ENCODE assay signal across 15 mouse cellular contexts in genomic region chr3:130880482-130880881, GRCm38 (mm10).
A peak's percentile ranks its signal among the peaks of the same experiment; 100 is the strongest.
DNase-seq lines count a peak whose midpoint lies in the region; ATAC-seq and TF ChIP-seq lines count a peak whose summit lies in the region.
"Had no signal": no experiment of that assay in that cellular context is flagged by ENCODE, and none has a peak within 500 bp of the region (broad histone marks: within the 10 kb centered on the region; RNA-seq: fewer than 3 reads in every experiment).

No protein-coding gene starts in this region.

- intact Hi-C loops in gastrocnemius, adult 2 months (cut with DNase I) = no loop called here
- intact Hi-C loops in gastrocnemius, postnatal 36 days (cut with DNase I) = loop anchor here (10.0 kb wide), 1 partner anchor 354 kb away; no protein-coding TSS in a partner anchor

- in situ Hi-C loops in CH12.LX (cut with MboI; ENCODE audit: low pct_ligation_motif_present, low pct_unique_long_range_greater_than_20kb, low sequenced_read_pairs) = no loop called here

- H3K4me3 ChIP-seq in gastrocnemius, adult 2 months = no peak overlapping the region
- H3K4me3 ChIP-seq in liver, adult 2 months (ENCODE audit: insufficient read depth, low read depth, low read length) = no peak overlapping the region
- H3K4me3 ChIP-seq in liver, embryonic 11.5 days (ENCODE audit: low read depth, low read length) = no peak overlapping the region
- H3K4me3 ChIP-seq in CH12.LX (replicated peaks in 1 of 3; ENCODE audit: low read depth in 2 of 3, low read length in 2 of 3, poor library complexity in 1 of 3) = no peak overlapping the region
- no peak overlapping the region for H3K4me3 ChIP-seq in bone marrow macrophage, adult 2 months (ENCODE audit: insufficient read depth, low read length)
- H3K4me3 ChIP-seq: heart, embryonic 15.5 days; intestine, embryonic 15.5 days; limb, embryonic 13.5 days had no signal

- no peak for DNase-seq in gastrocnemius, adult 2 months
- no peak for DNase-seq in gastrocnemius, postnatal 36 days
- DNase-seq in liver, adult 2 months (ENCODE audit: extremely low read depth, low read depth, low spot score) = no peak
- DNase-seq in liver, embryonic 11.5 days (ENCODE audit: low spot score) = no peak
- no peak for DNase-seq in CH12.LX (ENCODE audit: extremely low read depth)
- DNase-seq in natural killer cell, adult 2 months (ENCODE audit: low spot score in 2 of 2) = no peak
- DNase-seq in left cerebral cortex, adult 11 months (ENCODE audit: low spot score) = no peak
- DNase-seq: adrenal gland, postnatal 25 days; cerebellum, postnatal 14 days; kidney, postnatal 4 days; lung, adult 2 months had no signal

- H3K36me3 ChIP-seq in liver, adult 2 months (ENCODE audit: control insufficient read depth, insufficient read depth, low read length) = no peaks in the 10 kb centered on the region
- no peaks in the 10 kb centered on the region for H3K36me3 ChIP-seq in liver, embryonic 11.5 days (ENCODE audit: control insufficient read depth, insufficient read depth, low read length)
- H3K36me3 ChIP-seq in CH12.LX (replicated peaks in 1 of 2; ENCODE audit: control insufficient read depth in 1 of 2, insufficient read depth in 1 of 2, low read length in 1 of 2) = no peaks in the 10 kb centered on the region
- H3K36me3 ChIP-seq: heart, embryonic 15.5 days; intestine, embryonic 15.5 days; limb, embryonic 13.5 days had no signal

- no peak overlapping the region for H3K4me2 ChIP-seq in liver, embryonic 11.5 days
- no peak overlapping the region for H3K4me2 ChIP-seq in CH12.LX (ENCODE audit: insufficient read depth, low read depth, poor library complexity, severe bottlenecking)
- H3K4me2 ChIP-seq: heart, embryonic 15.5 days; intestine, embryonic 15.5 days; limb, embryonic 13.5 days had no signal

- no peaks in the 10 kb centered on the region for H3K4me1 ChIP-seq in liver, adult 2 months (ENCODE audit: control insufficient read depth, insufficient read depth, low read length)
- H3K4me1 ChIP-seq in liver, embryonic 11.5 days (replicated peaks; ENCODE audit: control insufficient read depth, insufficient read depth, low read length) = no peaks in the 10 kb centered on the region
- no peaks in the 10 kb centered on the region for H3K4me1 ChIP-seq in CH12.LX (ENCODE audit: control insufficient read depth in 1 of 2, insufficient read depth in 2 of 2)
- peaks cover 10% of the 10 kb centered on the region for H3K4me1 ChIP-seq in bone marrow macrophage, adult 2 months (ENCODE audit: control insufficient read depth, insufficient read depth, low read length)

- TF ChIP-seq CTCF in gastrocnemius, adult 2 months (IDR thresholded peaks at IDR 0.05) = peak; percentile 27; the same call in 1 of the 2 replicates
- TF ChIP-seq CTCF in liver, adult 2 months (IDR thresholded peaks at IDR 0.05; ENCODE audit: low read depth, low read length) = peak; percentile 36
- TF ChIP-seq CTCF in CH12.LX (conservative IDR thresholded peaks at IDR 0.05 in 1 of 2, IDR thresholded peaks at IDR 0.05 in 1 of 2; ENCODE audit: low read depth in 2 of 2, low read length in 2 of 2) = peak in 1 of 2 experiments; percentile 52; a peak in 2 of 4 replicates
- 0 out of 2 replicates have a peak, but pooled peaks have one; percentile 24 for TF ChIP-seq CTCF in bone marrow macrophage, adult 2 months (IDR thresholded peaks at IDR 0.05; ENCODE audit: low read depth, low read length)

- WGBS in liver, adult 2 months = 88% methylated on average over 6 of the region's 6 CpGs
- 79% methylated on average over 6 of the region's 6 CpGs for WGBS in liver, embryonic 11.5 days

- no peak for ATAC-seq in liver, embryonic 11.5 days (replicated peaks; ENCODE audit: low FRiP score)
- ATAC-seq: intestine, embryonic 15.5 days had no signal

- no peaks in the 10 kb centered on the region for H3K79me2 ChIP-seq in liver, adult 2 months (ENCODE audit: control insufficient read depth, insufficient read depth, low read length)
- H3K79me2 ChIP-seq in CH12.LX (replicated peaks; ENCODE audit: control insufficient read depth, extremely low read depth, insufficient read depth, poor library complexity, severe bottlenecking) = no peaks in the 10 kb centered on the region

- no peak overlapping the region for H3K9ac ChIP-seq in liver, adult 2 months (ENCODE audit: low read depth, low read length)
- no peak overlapping the region for H3K9ac ChIP-seq in liver, embryonic 11.5 days (ENCODE audit: low read depth, low read length)
- no peak overlapping the region for H3K9ac ChIP-seq in CH12.LX (ENCODE audit: insufficient read depth, low read depth)
- H3K9ac ChIP-seq: heart, embryonic 15.5 days; intestine, embryonic 15.5 days; limb, embryonic 13.5 days had no signal

- no peak overlapping the region for H3K27ac ChIP-seq in gastrocnemius, adult 2 months
- H3K27ac ChIP-seq in liver, adult 2 months (replicated peaks; ENCODE audit: insufficient read depth, low read depth, low read length) = no peak overlapping the region
- no peak overlapping the region for H3K27ac ChIP-seq in liver, embryonic 11.5 days (ENCODE audit: low read depth, low read length)
- no peak overlapping the region for H3K27ac ChIP-seq in CH12.LX (ENCODE audit: insufficient read depth, low read depth)
- no peak overlapping the region for H3K27ac ChIP-seq in bone marrow macrophage, adult 2 months (ENCODE audit: insufficient read depth, low read depth, low read length)
- H3K27ac ChIP-seq: heart, embryonic 15.5 days; intestine, embryonic 15.5 days; limb, embryonic 13.5 days had no signal

- dilution Hi-C loops in CH12.LX (cut with MboI; ENCODE audit: extremely low pct_ligation_motif_present, extremely low pct_unique_long_range_greater_than_20kb, low sequenced_read_pairs) = no loop called here

- no peak for TF ChIP-seq EP300 in CH12.LX (IDR thresholded peaks at IDR 0.05; ENCODE audit: low read length)

- H3K9me3 ChIP-seq in liver, embryonic 11.5 days (ENCODE audit: control insufficient read depth, low read length) = no peaks in the 10 kb centered on the region
- H3K9me3 ChIP-seq in CH12.LX (replicated peaks; ENCODE audit: low read length) = no peaks in the 10 kb centered on the region
- H3K9me3 ChIP-seq: heart, embryonic 15.5 days; intestine, embryonic 15.5 days; limb, embryonic 13.5 days had no signal

- TF ChIP-seq POLR2A in liver, adult 2 months (IDR thresholded peaks at IDR 0.05; ENCODE audit: extremely low read depth, insufficient read depth, low read length) = no peak
- no peak for TF ChIP-seq POLR2A in CH12.LX (IDR thresholded peaks at IDR 0.05; ENCODE audit: low read depth, low read length)
- no peak for TF ChIP-seq POLR2A in bone marrow macrophage, adult 2 months (IDR thresholded peaks at IDR 0.05; ENCODE audit: borderline replicate concordance, low read depth, low read length)

- TF ChIP-seq RAD21 in CH12.LX (IDR thresholded peaks at IDR 0.05; ENCODE audit: low read depth, low read length) = peak; percentile 24; the same call in 1 of the 2 replicates

- no peaks in the 10 kb centered on the region for H3K27me3 ChIP-seq in liver, adult 2 months (ENCODE audit: control insufficient read depth, insufficient read depth, low read length)
- H3K27me3 ChIP-seq in liver, embryonic 11.5 days (replicated peaks; ENCODE audit: control insufficient read depth, insufficient read depth, low read length) = no peaks in the 10 kb centered on the region
- H3K27me3 ChIP-seq in CH12.LX (replicated peaks) = no peaks in the 10 kb centered on the region
- H3K27me3 ChIP-seq: heart, embryonic 15.5 days; intestine, embryonic 15.5 days; limb, embryonic 13.5 days had no signal

TF ChIP-seq in CH12.LX, 34 proteins besides CTCF, POLR2A, EP300 and RAD21:
- TF ChIP-seq TCF12 (IDR thresholded peaks at IDR 0.05; ENCODE audit: low read depth, low read length) (no peak), SMC3 (IDR thresholded peaks at IDR 0.05; ENCODE audit: low read depth, low read length) (peak; percentile 48)
TF ChIP-seq in CH12.LX: peak in this region for 1.
